Mouse (Mus musculus): ENCODE data around the gene Pear1. TPM values are rescaled to one million over a fixed set of nuclear protein-coding genes. Genes with fewer than 3 reads are reported as not detected.
A peak's percentile ranks its signal among the peaks of the same experiment; 100 is the strongest.

The Pear1 gene
- polyA plus RNA-seq, 1 experiment, result 9.6 TPM

- Histone ChIP-seq H3K4me3 (ENCODE audit: insufficient read depth, low read length) (no peak overlapping the region), H3K4me1 (ENCODE audit: control insufficient read depth, insufficient read depth, low read length) (no peaks in the 10 kb centered on the region), H3K27ac (ENCODE audit: insufficient read depth, low read length) (no peak overlapping the region)
- TF ChIP-seq POLR2A (IDR thresholded peaks at IDR 0.05; ENCODE audit: extremely low read depth, insufficient read depth, low read length) (no peak), CTCF (IDR thresholded peaks at IDR 0.05; ENCODE audit: extremely low read depth, insufficient read depth, low read length) (no peak)
Measured at GRCm38 (mm10) chr3:87812873-87813272, 11.2 kb downstream of the Pear1 start.

GRCm38 (mm10) chr3:87812413-87812812, 11.7 kb downstream of the Pear1 start:
- Histone ChIP-seq H3K4me1 (ENCODE audit: control insufficient read depth, insufficient read depth, low read length) (no peaks in the 10 kb centered on the region), H3K27ac (ENCODE audit: insufficient read depth, low read length) (no peak overlapping the region), H3K4me3 (ENCODE audit: insufficient read depth, low read length) (no peak overlapping the region)
- no peak for TF ChIP-seq CTCF (IDR thresholded peaks at IDR 0.05; ENCODE audit: extremely low read depth, insufficient read depth, low read length)
- TF ChIP-seq POLR2A (IDR thresholded peaks at IDR 0.05; ENCODE audit: extremely low read depth, insufficient read depth, low read length), result no peak

GRCm38 (mm10) chr3:87811297-87811696, 12.8 kb downstream of the Pear1 start:
- H3K4me3 ChIP-seq (ENCODE audit: insufficient read depth, low read length), result no peak overlapping the region
- H3K27ac ChIP-seq (ENCODE audit: insufficient read depth, low read length), result no peak overlapping the region
- TF ChIP-seq POLR2A (IDR thresholded peaks at IDR 0.05; ENCODE audit: extremely low read depth, insufficient read depth, low read length) (no peak), CTCF (IDR thresholded peaks at IDR 0.05; ENCODE audit: extremely low read depth, insufficient read depth, low read length) (no peak)
- no peaks in the 10 kb centered on the region for H3K4me1 ChIP-seq (ENCODE audit: control insufficient read depth, insufficient read depth, low read length)

GRCm38 (mm10) chr3:87809322-87809962, 14.7 kb downstream of the Pear1 start:
- Histone ChIP-seq H3K27ac (ENCODE audit: insufficient read depth, low read length) (no peak overlapping the region), H3K4me1 (ENCODE audit: control insufficient read depth, insufficient read depth, low read length) (no peaks in the 10 kb centered on the region), H3K4me3 (ENCODE audit: insufficient read depth, low read length) (no peak overlapping the region)
- TF ChIP-seq POLR2A (IDR thresholded peaks at IDR 0.05; ENCODE audit: extremely low read depth, insufficient read depth, low read length) (no peak), CTCF (IDR thresholded peaks at IDR 0.05; ENCODE audit: extremely low read depth, insufficient read depth, low read length) (no peak)

- Histone ChIP-seq H3K4me1 (ENCODE audit: control insufficient read depth, insufficient read depth, low read length) (no peaks in the 10 kb centered on the region), H3K27ac (ENCODE audit: insufficient read depth, low read length) (no peak overlapping the region), H3K4me3 (ENCODE audit: insufficient read depth, low read length) (no peak overlapping the region)
- TF ChIP-seq CTCF (IDR thresholded peaks at IDR 0.05; ENCODE audit: extremely low read depth, insufficient read depth, low read length) (no peak), POLR2A (IDR thresholded peaks at IDR 0.05; ENCODE audit: extremely low read depth, insufficient read depth, low read length) (no peak)
Measured at GRCm38 (mm10) chr3:87804038-87804677, 19.9 kb downstream of the Pear1 start.

- TF ChIP-seq POLR2A (IDR thresholded peaks at IDR 0.05; ENCODE audit: extremely low read depth, insufficient read depth, low read length), result no peak
- TF ChIP-seq CTCF (IDR thresholded peaks at IDR 0.05; ENCODE audit: extremely low read depth, insufficient read depth, low read length), result no peak
- H3K4me1 ChIP-seq (ENCODE audit: control insufficient read depth, insufficient read depth, low read length), result no peaks in the 10 kb centered on the region
Measured at GRCm38 (mm10) chr3:87801681-87802080, 22.4 kb downstream of the Pear1 start.

GRCm38 (mm10) chr3:87796736-87797334, 27.3 kb downstream of the Pear1 start, which contains the start of gene Insrr:
TSS of gene Insrr (plus strand) at chr3:87796951.
- no peaks in the 10 kb centered on the region for H3K4me1 ChIP-seq (ENCODE audit: control insufficient read depth, insufficient read depth, low read length)
- H3K4me3 ChIP-seq (ENCODE audit: insufficient read depth, low read length), result no peak within 1 kb of the TSS
- TF ChIP-seq CTCF (IDR thresholded peaks at IDR 0.05; ENCODE audit: extremely low read depth, insufficient read depth, low read length), result no peak
- TF ChIP-seq POLR2A (IDR thresholded peaks at IDR 0.05; ENCODE audit: extremely low read depth, insufficient read depth, low read length), result no peak
- no peak within 1 kb of the TSS for H3K27ac ChIP-seq (ENCODE audit: insufficient read depth, low read length)

More at GRCm38 (mm10) chr3:87801681-87802080, 22.4 kb downstream of the Pear1 start:
- Histone ChIP-seq H3K4me3 (ENCODE audit: insufficient read depth, low read length) (no peak overlapping the region), H3K27ac (ENCODE audit: insufficient read depth, low read length) (no peak overlapping the region)

- Histone ChIP-seq H3K27ac (ENCODE audit: insufficient read depth, low read length) (no peak overlapping the region), H3K4me3 (ENCODE audit: insufficient read depth, low read length) (no peak overlapping the region), H3K4me1 (ENCODE audit: control insufficient read depth, insufficient read depth, low read length) (no peaks in the 10 kb centered on the region)
- TF ChIP-seq CTCF (IDR thresholded peaks at IDR 0.05; ENCODE audit: extremely low read depth, insufficient read depth, low read length), result peak; percentile 49
- TF ChIP-seq POLR2A (IDR thresholded peaks at IDR 0.05; ENCODE audit: extremely low read depth, insufficient read depth, low read length), result no peak
Measured at GRCm38 (mm10) chr3:87795336-87796277, 28.5 kb downstream of the Pear1 start.

GRCm38 (mm10) chr3:87794922-87795325, 29.2 kb downstream of the Pear1 start, which contains the start of gene Ntrk1:
TSS of gene Ntrk1 (minus strand) at chr3:87795162.
- Histone ChIP-seq H3K27ac (ENCODE audit: insufficient read depth, low read length) (no peak within 1 kb of the TSS), H3K4me1 (ENCODE audit: control insufficient read depth, insufficient read depth, low read length) (no peaks in the 10 kb centered on the region), H3K4me3 (ENCODE audit: insufficient read depth, low read length) (no peak within 1 kb of the TSS)
- TF ChIP-seq POLR2A (IDR thresholded peaks at IDR 0.05; ENCODE audit: extremely low read depth, insufficient read depth, low read length) (no peak), CTCF (IDR thresholded peaks at IDR 0.05; ENCODE audit: extremely low read depth, insufficient read depth, low read length) (no peak)
